Mouse (Mus musculus): ENCODE data around the gene Rab38. TPM values are rescaled to one million over a fixed set of nuclear protein-coding genes. Genes with fewer than 3 reads are reported as not detected.

The Rab38 gene
- total RNA-seq, 2 experiments from 2014 or later, result 0.18 to 0.90 TPM

DNA sequence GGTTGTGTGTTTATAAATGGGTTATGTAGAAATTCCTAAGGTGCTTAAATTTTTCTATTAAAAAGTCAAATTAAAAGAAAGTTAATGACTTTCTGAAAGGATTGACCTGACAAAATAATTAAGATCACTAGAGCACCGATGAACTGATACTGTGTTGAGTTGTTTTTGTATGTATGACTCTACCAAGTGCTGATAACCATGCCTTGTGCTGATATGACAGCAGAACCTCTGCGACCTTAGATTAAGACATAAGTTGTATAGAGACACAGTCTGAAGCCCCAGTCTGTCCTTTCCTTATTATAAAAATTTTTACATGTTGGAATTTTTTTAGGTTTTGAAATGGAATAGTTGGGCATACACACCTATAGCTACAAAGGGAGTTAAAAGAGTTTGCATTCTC is 79.7 kb downstream of the Rab38 start:
- intact Hi-C loops (cut with DNase I; ENCODE audit: low total_unique reads), result no loop called here
- DNase-seq, result no peak

DNA sequence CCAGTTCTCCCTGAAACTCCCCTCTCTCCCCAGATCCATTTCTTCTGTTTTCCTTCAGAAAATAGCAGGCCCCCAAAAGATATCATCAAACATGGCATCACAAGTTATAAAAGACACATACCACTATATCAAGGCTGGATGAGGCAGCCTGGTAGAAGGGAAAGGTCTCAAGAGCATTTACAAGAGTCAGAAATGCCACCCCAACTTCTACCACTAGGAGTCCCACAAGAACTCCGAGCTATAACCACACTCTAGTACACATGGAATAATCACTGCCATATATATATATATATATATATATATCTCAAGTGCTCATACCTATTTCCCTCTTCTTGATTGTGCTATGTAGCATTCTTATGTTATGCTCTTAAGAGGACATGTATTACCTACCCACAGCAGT is 92.4 kb downstream of the Rab38 start:
- no peak for DNase-seq
- intact Hi-C loops (cut with DNase I; ENCODE audit: low total_unique reads), result no loop called here

DNA sequence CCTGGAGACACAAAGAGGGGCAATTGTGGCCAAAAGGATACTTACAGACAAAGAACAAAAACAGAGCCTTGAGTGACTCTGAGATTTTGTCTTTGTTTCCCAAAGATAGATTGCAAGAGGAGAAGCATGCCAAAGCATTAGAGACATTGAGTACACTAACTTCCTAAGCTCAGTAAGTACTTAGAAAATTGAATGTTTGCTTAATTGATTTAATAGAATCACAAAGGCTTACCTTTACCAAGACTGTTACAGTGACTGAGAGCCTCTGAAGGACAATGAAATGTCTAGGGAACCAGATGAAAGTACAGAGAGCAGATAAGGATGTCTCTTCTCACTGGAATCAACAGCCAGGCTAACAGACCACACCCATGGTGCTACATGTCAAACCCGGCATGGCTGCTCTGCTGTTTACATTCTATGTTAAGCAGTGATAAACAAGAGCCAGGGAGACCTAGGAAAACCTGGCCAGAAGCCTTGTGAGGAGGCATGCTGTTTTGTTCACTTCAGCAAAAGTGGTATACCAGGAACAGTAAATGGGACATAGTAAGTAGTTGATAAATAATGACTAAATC is 97.1 kb downstream of the Rab38 start:
- intact Hi-C loops (cut with DNase I; ENCODE audit: low total_unique reads), result no loop called here
- no peak for DNase-seq

DNA sequence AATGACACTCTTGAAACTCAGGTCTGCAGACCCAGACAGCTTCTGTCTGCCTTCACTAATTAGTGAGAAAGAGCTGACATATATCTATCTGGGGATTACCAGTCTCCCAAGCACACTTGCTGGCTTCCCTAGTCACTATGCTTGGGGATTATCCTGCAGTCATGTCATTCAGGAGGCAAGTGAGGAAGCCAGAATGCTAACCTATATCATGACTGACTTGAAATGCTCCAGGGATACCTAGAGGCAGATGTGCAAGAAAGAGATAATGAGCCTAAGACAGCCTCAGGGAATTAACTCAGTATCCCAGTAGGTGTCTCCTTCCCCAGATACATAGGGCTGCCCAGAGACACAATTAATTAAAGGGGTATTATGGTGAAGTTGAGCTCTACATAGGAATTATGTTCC is 106.1 kb downstream of the Rab38 start:
- intact Hi-C loops (cut with DNase I; ENCODE audit: low total_unique reads), result no loop called here
- no peak for DNase-seq

- DNase-seq, result no peak
- intact Hi-C loops (cut with DNase I; ENCODE audit: low total_unique reads), result no loop called here
These were observed 106.7 kb downstream of the Rab38 start for GRCm38 (mm10) chr7:88536743-88537142.

Other genes starting within 250 kb of the Rab38 start
- gene Ctsc, start 152.2 kb upstream of the Rab38 start, total RNA-seq (2021), result 10 to 100 TPM; 29.8 to 35.7 TPM

Data from gastrocnemius, postnatal 14 days (tissue).